Mouse (Mus musculus) liver, embryonic 11.5 days (tissue): ENCODE results near the gene Dpp6. TPM values are rescaled to one million over a fixed set of nuclear protein-coding genes. Genes with fewer than 3 reads are reported as not detected.

Source experiments
- ATAC-seq: fragments of 200-750 bp; cut with Nextera tagmentation; replicated peaks from 2 replicates; pipeline ENCODE4 v1.8.0; 2017; ENCODE audit warnings: moderate number of reproducible peaks, mild to moderate bottlenecking, moderate TSS enrichment, moderate library complexity; ENCODE audit not compliant: low FRiP score
- DNase-seq: peaks from one replicate; pipeline ENCODE4 v3.0.0-alpha.2; 2017; ENCODE audit warnings: low spot score
- H3K27ac ChIP-seq: fragments of 300-500 bp; sonication (generic); 2 replicates; pipeline ENCODE4 v1.5.1; 2014; ENCODE audit warnings: mild to moderate bottlenecking, low read depth, low read length, control low read depth
- H3K27me3 ChIP-seq: fragments of 300-500 bp; sonication (generic); replicated peaks from 2 replicates; pipeline ENCODE4 v1.6.1; 2014; ENCODE audit warnings: low read length, mixed read lengths; ENCODE audit not compliant: control insufficient read depth, insufficient read depth
- H3K36me3 ChIP-seq: fragments of 300-500 bp; sonication (generic); 2 replicates; pipeline ENCODE4 v1.6.1; 2014; ENCODE audit warnings: mild to moderate bottlenecking, low read length, moderate library complexity, mixed read lengths; ENCODE audit not compliant: control insufficient read depth, insufficient read depth
- H3K4me1 ChIP-seq: fragments of 300-500 bp; sonication (generic); replicated peaks from 2 replicates; pipeline ENCODE4 v1.6.1; 2014; ENCODE audit warnings: low read length, mixed read lengths; ENCODE audit not compliant: control insufficient read depth, insufficient read depth
- H3K4me2 ChIP-seq: fragments of 300-500 bp; sonication (generic); 2 replicates; pipeline ENCODE4 v1.6.1; 2014; ENCODE audit warnings: mild to moderate bottlenecking, control low read depth, moderate library complexity
- H3K4me3 ChIP-seq: fragments of 300-500 bp; sonication (generic); 2 replicates; pipeline ENCODE4 v1.5.1; 2014; ENCODE audit warnings: low read depth, low read length, control low read depth
- H3K9ac ChIP-seq: fragments of 300-500 bp; sonication (generic); 2 replicates; pipeline ENCODE4 v1.6.1; 2014; ENCODE audit warnings: low read depth, low read length, control low read depth
- H3K9me3 ChIP-seq: fragments of 300-500 bp; sonication (generic); 2 replicates; pipeline ENCODE4 v1.6.1; 2016; ENCODE audit warnings: low read length, inconsistent platforms, mixed read lengths; ENCODE audit not compliant: control insufficient read depth
- WGBS: fragments of 180-500 bp; shearing (Covaris S2); extraction: QIAGEN DNeasy Blood & Tissue Kit; methylation state at CpG from one replicate; pipeline ENCODE4 v1.1.7; 2014; 5-methylcytosine and 5-hydroxymethylcytosine counted together
- polyA plus RNA-seq: library from polyadenylated mRNA; unstranded; fragments of >200 nt; fragmentation: Nextera tagmentation; extraction: Ambion mirVana; gene quantifications from 2 replicates; pipeline ENCODE4 v1.2.1, GENCODE M21; 2014

The Dpp6 gene
- polyA plus RNA-seq, 1 experiment from 2014 or later: 1.1 TPM

- Histone ChIP-seq H3K9ac (no peak overlapping the region), H3K9me3 (no peaks in the 10 kb centered on the region), H3K4me2 (no peak overlapping the region), H3K4me3 (no peak overlapping the region), H3K27ac (no peak overlapping the region), H3K36me3 (no peaks in the 10 kb centered on the region), H3K27me3 (no peaks in the 10 kb centered on the region), H3K4me1 (no peaks in the 10 kb centered on the region)
- DNase-seq: no peak
- 53% methylated on average over 3 of the region's 3 CpGs for WGBS
- ATAC-seq: no peak
Observed at GRCm38 (mm10) chr5:26932413-26933122, 115.6 kb downstream of the Dpp6 start.

GRCm38 (mm10) chr5:26934911-26935310 is 117.9 kb downstream of the Dpp6 start:
- no peak overlapping the region for H3K9ac ChIP-seq
- no peaks in the 10 kb centered on the region for H3K36me3 ChIP-seq
- no peak for ATAC-seq
- no peaks in the 10 kb centered on the region for H3K4me1 ChIP-seq
- no peak overlapping the region for H3K4me3 ChIP-seq
- no peak overlapping the region for H3K4me2 ChIP-seq
- no peaks in the 10 kb centered on the region for H3K9me3 ChIP-seq
- no peak for DNase-seq
- no peaks in the 10 kb centered on the region for H3K27me3 ChIP-seq
- 74% methylated on average over 6 of the region's 6 CpGs for WGBS
- H3K27ac ChIP-seq: no peak overlapping the region

GRCm38 (mm10) chr5:26941471-26941870 is 124.5 kb downstream of the Dpp6 start:
- Histone ChIP-seq H3K4me3 (no peak overlapping the region), H3K4me1 (no peaks in the 10 kb centered on the region), H3K27ac (no peak overlapping the region), H3K9me3 (no peaks in the 10 kb centered on the region), H3K27me3 (no peaks in the 10 kb centered on the region), H3K9ac (no peak overlapping the region), H3K36me3 (no peaks in the 10 kb centered on the region), H3K4me2 (no peak overlapping the region)
- DNase-seq (no peak), ATAC-seq (no peak)
- WGBS: 79% methylated on average over 5 of the region's 5 CpGs

- Histone ChIP-seq H3K27ac (no peak overlapping the region), H3K27me3 (no peaks in the 10 kb centered on the region), H3K4me2 (no peak overlapping the region), H3K4me3 (no peak overlapping the region), H3K36me3 (no peaks in the 10 kb centered on the region), H3K9ac (no peak overlapping the region), H3K4me1 (no peaks in the 10 kb centered on the region), H3K9me3 (no peaks in the 10 kb centered on the region)
- DNase-seq (no peak), ATAC-seq (no peak)
- 72% methylated on average over 4 of the region's 4 CpGs for WGBS
Observed at GRCm38 (mm10) chr5:26945169-26945920, 128.3 kb downstream of the Dpp6 start.

GRCm38 (mm10) chr5:26969941-26970590 is 153.1 kb downstream of the Dpp6 start:
- DNase-seq: no peak
- H3K36me3 ChIP-seq: no peaks in the 10 kb centered on the region
- no peaks in the 10 kb centered on the region for H3K9me3 ChIP-seq
- H3K9ac ChIP-seq: no peak overlapping the region
- no peak overlapping the region for H3K27ac ChIP-seq
- H3K4me3 ChIP-seq: no peak overlapping the region
- WGBS: 70% methylated on average over 6 of the region's 6 CpGs
- H3K27me3 ChIP-seq: no peaks in the 10 kb centered on the region
- no peak overlapping the region for H3K4me2 ChIP-seq
- H3K4me1 ChIP-seq: no peaks in the 10 kb centered on the region
- ATAC-seq: no peak

- WGBS: 58% methylated on average over 4 of the region's 4 CpGs
- ATAC-seq (no peak), DNase-seq (no peak)
- no peaks in the 10 kb centered on the region for H3K4me1 ChIP-seq
- H3K9ac ChIP-seq: no peak overlapping the region
- no peak overlapping the region for H3K4me2 ChIP-seq
- no peaks in the 10 kb centered on the region for H3K9me3 ChIP-seq
- H3K27ac ChIP-seq: no peak overlapping the region
- H3K27me3 ChIP-seq: no peaks in the 10 kb centered on the region
- no peaks in the 10 kb centered on the region for H3K36me3 ChIP-seq
- no peak overlapping the region for H3K4me3 ChIP-seq
Observed at GRCm38 (mm10) chr5:26973166-26973565, 156.2 kb downstream of the Dpp6 start.

GRCm38 (mm10) chr5:26979348-26979747 is 162.3 kb downstream of the Dpp6 start:
- Histone ChIP-seq H3K9me3 (no peaks in the 10 kb centered on the region), H3K9ac (no peak overlapping the region), H3K4me3 (no peak overlapping the region), H3K36me3 (no peaks in the 10 kb centered on the region), H3K27me3 (no peaks in the 10 kb centered on the region), H3K27ac (no peak overlapping the region), H3K4me2 (no peak overlapping the region), H3K4me1 (no peaks in the 10 kb centered on the region)
- WGBS: 59% methylated on average over 1 of the region's 1 CpGs
- DNase-seq: no peak
- no peak for ATAC-seq

- no peak for DNase-seq
- H3K9me3 ChIP-seq: no peaks in the 10 kb centered on the region
- 59% methylated on average over 3 of the region's 3 CpGs for WGBS
- no peaks in the 10 kb centered on the region for H3K36me3 ChIP-seq
- ATAC-seq: no peak
- no peak overlapping the region for H3K4me3 ChIP-seq
- no peak overlapping the region for H3K27ac ChIP-seq
- H3K27me3 ChIP-seq: no peaks in the 10 kb centered on the region
- H3K9ac ChIP-seq: no peak overlapping the region
- no peaks in the 10 kb centered on the region for H3K4me1 ChIP-seq
- no peak overlapping the region for H3K4me2 ChIP-seq
Observed at GRCm38 (mm10) chr5:26979755-26980154, 162.8 kb downstream of the Dpp6 start.
